Mouse (Mus musculus) C2C12 (cell line): ENCODE results near the gene Ryr3.

Source experiments
- CEBPB ChIP-seq: IDR thresholded peaks from one replicate; pipeline ENCODE4 v1.6.1; 2011; ENCODE audit warnings: low read depth, mild to moderate bottlenecking, control low read depth, moderate library complexity
- CTCF ChIP-seq: IDR thresholded peaks from one replicate; pipeline ENCODE4 v1.5.1; 2011; ENCODE audit not compliant: control insufficient read depth, insufficient read depth, insufficient read length
- FOSL1 ChIP-seq: IDR thresholded peaks from one replicate; pipeline ENCODE4 v1.8.0; 2011; ENCODE audit warnings: mild to moderate bottlenecking, low read length; ENCODE audit not compliant: poor library complexity, insufficient read depth, severe bottlenecking
- MYOD1 ChIP-seq: IDR thresholded peaks from one replicate; pipeline ENCODE4 v1.6.1; 2011; ENCODE audit warnings: low read depth; ENCODE audit not compliant: control insufficient read depth, insufficient read length
- MYOG ChIP-seq: IDR thresholded peaks from one replicate; pipeline ENCODE4 v1.6.1; 2011; ENCODE audit not compliant: control insufficient read depth, insufficient read length; ENCODE audit errors: extremely low read depth
- USF1 ChIP-seq: IDR thresholded peaks from one replicate; pipeline ENCODE4 v1.6.1; 2011; ENCODE audit warnings: low read depth, mild to moderate bottlenecking, control low read depth, moderate library complexity

DNA sequence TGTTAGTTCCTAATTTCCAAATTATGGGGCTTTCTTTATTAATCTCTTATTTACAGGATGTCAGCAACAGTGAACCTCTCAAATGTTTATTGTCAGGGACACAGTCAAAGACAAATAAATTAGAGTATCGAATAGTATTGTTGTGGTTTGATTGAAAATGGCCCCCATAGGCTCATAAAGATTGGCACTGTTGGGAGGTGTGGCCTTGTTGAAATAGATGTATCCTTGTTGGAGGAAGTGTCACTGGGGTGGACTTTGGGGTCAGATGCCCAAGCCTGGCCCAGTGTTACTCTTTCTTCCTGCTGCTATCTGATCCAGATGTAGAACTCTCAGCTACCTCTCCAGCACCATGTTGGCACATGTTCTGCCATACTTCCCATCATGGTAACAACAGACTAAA is 495.7 kb downstream of the Ryr3 start:
- TF ChIP-seq CTCF (no peak), MYOD1 (no peak), CEBPB (no peak), USF1 (no peak), MYOG (no peak), FOSL1 (no peak)
